Mouse (Mus musculus) C2C12 (cell line): Measurements from ENCODE around the gene Tmem150c. TPM values are rescaled to one million over a fixed set of nuclear protein-coding genes. Genes with fewer than 3 reads are reported as not detected.

Experiments used
- H3K27me3 ChIP-seq: one replicate; pipeline ENCODE4 v1.6.1; 2011; ENCODE audit not compliant: control insufficient read depth, insufficient read depth, insufficient read length
- H3K36me3 ChIP-seq: one replicate; pipeline ENCODE4 v1.6.1; 2011; ENCODE audit not compliant: control insufficient read depth, insufficient read depth
- H3K4me3 ChIP-seq: one replicate; pipeline ENCODE4 v1.5.1; 2011; ENCODE audit warnings: mild to moderate bottlenecking, control low read depth; ENCODE audit not compliant: poor library complexity, insufficient read depth, severe bottlenecking
- H3K79me2 ChIP-seq: one replicate; pipeline ENCODE4 v1.6.1; 2011; ENCODE audit not compliant: control insufficient read depth, insufficient read depth
- H3K79me3 ChIP-seq: one replicate; pipeline ENCODE4 v1.6.1; 2011; ENCODE audit warnings: low read depth, control low read depth
- H3ac ChIP-seq: one replicate; pipeline ENCODE3; 2011; ENCODE audit warnings: low read depth; ENCODE audit not compliant: control insufficient read depth, insufficient read length
- CEBPB ChIP-seq: IDR thresholded peaks from one replicate; pipeline ENCODE4 v1.6.1; 2011; ENCODE audit warnings: low read depth, mild to moderate bottlenecking, control low read depth, moderate library complexity
- CTCF ChIP-seq: IDR thresholded peaks from one replicate; pipeline ENCODE4 v1.5.1; 2011; ENCODE audit not compliant: control insufficient read depth, insufficient read depth, insufficient read length
- FOSL1 ChIP-seq: IDR thresholded peaks from one replicate; pipeline ENCODE4 v1.8.0; 2011; ENCODE audit warnings: mild to moderate bottlenecking, low read length; ENCODE audit not compliant: poor library complexity, insufficient read depth, severe bottlenecking
- MAX ChIP-seq: IDR thresholded peaks from one replicate; pipeline ENCODE4 v1.6.1; 2011; ENCODE audit warnings: mild to moderate bottlenecking, control low read depth
- MYOD1 ChIP-seq: IDR thresholded peaks from one replicate; pipeline ENCODE4 v1.6.1; 2011; ENCODE audit warnings: low read depth; ENCODE audit not compliant: control insufficient read depth, insufficient read length
- MYOG ChIP-seq: IDR thresholded peaks from one replicate; pipeline ENCODE4 v1.6.1; 2011; ENCODE audit not compliant: control insufficient read depth, insufficient read length; ENCODE audit errors: extremely low read depth
- USF1 ChIP-seq: IDR thresholded peaks from one replicate; pipeline ENCODE4 v1.6.1; 2011; ENCODE audit warnings: low read depth, mild to moderate bottlenecking, control low read depth, moderate library complexity
- polyA plus RNA-seq: library from polyadenylated mRNA; unstranded; fragments of >200 nt; fragmentation: generic; extraction: Trizol; gene quantifications from one replicate; pipeline ENCODE4 v1.2.1, GENCODE M21; 2012; ENCODE audit warnings: missing spikeins

The Tmem150c gene
- polyA plus RNA-seq, 1 experiment = not detected

GRCm38 (mm10) chr5:100199092-100199853 lies 39.7 kb upstream of the Tmem150c start:
- Histone ChIP-seq H3K79me2 (no peaks in the 10 kb centered on the region), H3K27me3 (peaks cover 23% of the 10 kb centered on the region), H3K79me3 (no peaks in the 10 kb centered on the region), H3K36me3 (no peaks in the 10 kb centered on the region), H3K4me3 (no peak overlapping the region), H3ac (no peak overlapping the region)
- TF ChIP-seq USF1 (no peak), MYOD1 (no peak), CEBPB (no peak), MYOG (no peak), FOSL1 (no peak), CTCF (no peak), MAX (no peak)

DNA sequence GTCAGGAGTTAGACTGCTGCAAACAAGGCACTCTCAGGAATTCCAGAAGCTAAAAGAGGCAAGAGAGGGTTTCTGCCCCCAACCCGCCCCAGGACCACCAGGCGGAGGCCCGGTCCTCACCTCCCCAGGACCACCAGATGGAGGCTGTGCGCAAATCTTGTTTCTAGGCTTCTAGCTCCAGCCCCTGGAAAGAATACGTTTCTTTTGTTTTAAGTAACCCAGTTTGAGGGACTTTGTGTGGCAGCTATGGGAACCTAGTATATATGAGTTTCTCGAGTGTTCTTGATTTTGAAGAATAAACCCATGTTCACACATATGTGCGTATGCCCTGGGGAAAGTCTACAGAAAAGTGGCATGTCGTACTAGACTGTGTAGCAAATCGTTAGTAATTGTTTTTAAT lies 37.9 kb upstream of the Tmem150c start:
- H3K79me3 ChIP-seq = no peaks in the 10 kb centered on the region
- no peak overlapping the region for H3ac ChIP-seq
- no peak overlapping the region for H3K4me3 ChIP-seq
- no peak for TF ChIP-seq MYOD1
- no peak for TF ChIP-seq USF1
- TF ChIP-seq MAX = no peak
- TF ChIP-seq MYOG = no peak
- TF ChIP-seq FOSL1 = no peak
- no peak for TF ChIP-seq CTCF
- no peak for TF ChIP-seq CEBPB
- H3K27me3 ChIP-seq = peaks cover 23% of the 10 kb centered on the region
- no peaks in the 10 kb centered on the region for H3K79me2 ChIP-seq
- H3K36me3 ChIP-seq = no peaks in the 10 kb centered on the region

- H3K4me3 ChIP-seq = no peak overlapping the region
- peaks cover 20% of the 10 kb centered on the region for H3K27me3 ChIP-seq
- TF ChIP-seq CTCF (no peak), MYOD1 (no peak), USF1 (no peak), MYOG (no peak), MAX (no peak), FOSL1 (no peak), CEBPB (no peak)
- no peak overlapping the region for H3ac ChIP-seq
- no peaks in the 10 kb centered on the region for H3K79me3 ChIP-seq
- H3K36me3 ChIP-seq = no peaks in the 10 kb centered on the region
- no peaks in the 10 kb centered on the region for H3K79me2 ChIP-seq
Observed at GRCm38 (mm10) chr5:100196854-100197431, 37.3 kb upstream of the Tmem150c start.

GRCm38 (mm10) chr5:100196397-100196796 lies 36.8 kb upstream of the Tmem150c start:
- no peak for TF ChIP-seq MYOG
- Histone ChIP-seq H3K36me3 (no peaks in the 10 kb centered on the region), H3K4me3 (no peak overlapping the region), H3K79me2 (no peaks in the 10 kb centered on the region), H3K27me3 (peaks cover 18% of the 10 kb centered on the region), H3K79me3 (no peaks in the 10 kb centered on the region), H3ac (no peak overlapping the region)

GRCm38 (mm10) chr5:100191438-100192190 lies 32.0 kb upstream of the Tmem150c start:
- Histone ChIP-seq H3K36me3 (no peaks in the 10 kb centered on the region), H3K79me3 (no peaks in the 10 kb centered on the region), H3K27me3 (peaks cover 7% of the 10 kb centered on the region), H3K79me2 (no peaks in the 10 kb centered on the region), H3ac (no peak overlapping the region), H3K4me3 (no peak overlapping the region)
- TF ChIP-seq FOSL1 (no peak), MAX (no peak), CTCF (no peak), USF1 (no peak), MYOG (no peak), MYOD1 (no peak), CEBPB (no peak)
